Mouse (Mus musculus) E14TG2a.4 (cell line): Measurements from ENCODE around the gene Il17rd.

Experiments
- CTCF ChIP-seq: conservative IDR thresholded peaks from 2 replicates; pipeline ENCODE4 v1.5.1; 2014; ENCODE audit warnings: low read length
- NANOG ChIP-seq: IDR thresholded peaks from 2 replicates; pipeline ENCODE4 v1.6.1; 2014; ENCODE audit warnings: borderline replicate concordance, low read length, mixed read lengths
- POU5F1 ChIP-seq: IDR thresholded peaks from 2 replicates; pipeline ENCODE4 v1.6.1; 2014; ENCODE audit warnings: low read length, borderline replicate concordance

- TF ChIP-seq CTCF (no peak), POU5F1 (no peak), NANOG (no peak)
Observed at GRCm38 (mm10) chr14:27044221-27044966, 5.7 kb downstream of the Il17rd start.
